Mouse (Mus musculus) CD4-positive helper T cell, adult 2 months (primary cell): ENCODE data around the gene Tmem140.

ENCODE experiments used
- DNase-seq: peaks from one replicate; pipeline ENCODE4 v3.0.0-alpha.2; 2012; ENCODE audit warnings: low read depth, missing footprints, low spot score

The Tmem140 gene

DNA sequence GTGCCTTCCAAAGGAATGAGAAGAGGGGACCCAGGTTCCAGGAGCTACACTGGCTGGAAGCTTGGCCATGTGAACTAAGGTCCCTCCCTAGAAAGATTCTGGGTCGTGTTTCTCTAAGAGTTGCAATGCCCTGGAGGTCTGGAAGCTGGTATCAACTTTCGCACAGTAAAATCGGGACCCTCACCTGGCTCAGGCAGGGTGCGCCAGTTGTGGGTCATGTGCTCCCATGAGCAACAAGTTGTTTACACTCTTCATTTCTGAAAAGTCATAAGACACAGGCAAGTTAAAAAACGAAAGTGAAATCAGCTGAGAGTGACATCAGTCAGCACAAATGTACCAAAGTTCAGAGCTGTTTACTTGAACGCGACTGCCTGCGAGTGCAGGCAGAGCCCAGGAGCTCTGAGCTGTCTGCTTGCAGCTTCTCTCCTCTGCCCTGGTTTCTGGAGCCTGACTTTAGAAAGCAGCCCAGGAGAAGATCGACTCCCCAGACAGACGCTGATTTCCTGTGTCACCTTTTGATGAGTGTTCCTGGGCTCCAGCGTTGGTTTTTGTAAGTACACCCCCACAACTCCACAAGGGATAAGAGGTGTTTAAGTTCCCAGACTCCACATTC, at the start of gene Tmem140:
Gene Tmem140 (plus strand): TSS at position 356 of the 613 bp plus-strand sequence.
- peak; percentile 89 for DNase-seq

GRCm38 (mm10) chr6:34824406-34824805, 38.5 kb upstream of the Tmem140 start:
- no peak for DNase-seq

- no peak for DNase-seq
Observed at GRCm38 (mm10) chr6:34832352-34832751, 30.6 kb upstream of the Tmem140 start.

DNA sequence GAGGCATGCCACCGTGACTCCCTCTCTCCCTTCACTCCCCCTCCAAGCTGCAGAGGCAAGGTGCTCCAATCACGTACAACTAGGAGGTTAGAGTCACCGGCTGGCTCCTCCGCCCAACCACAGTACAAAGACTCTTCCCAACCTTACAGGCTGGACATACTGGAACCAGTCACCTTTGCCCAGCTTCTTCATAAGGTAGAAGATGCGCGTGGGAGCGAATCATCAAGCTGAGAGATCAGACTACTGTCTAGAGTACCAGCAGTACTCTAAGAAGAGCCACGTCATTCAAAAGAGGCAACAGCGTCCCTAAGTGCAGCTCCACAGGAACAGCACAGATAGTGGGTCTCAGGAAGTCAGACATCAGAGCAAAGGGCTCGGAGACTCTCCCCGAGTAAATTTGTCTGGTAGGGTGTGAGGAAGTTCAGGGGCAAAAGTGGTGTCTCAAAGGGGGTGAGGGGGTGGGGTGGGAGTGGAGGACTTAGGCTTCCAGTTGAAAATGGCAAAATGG, 1.3 kb upstream of the Tmem140 start:
- DNase-seq: peak; percentile 39

GRCm38 (mm10) chr6:34862381-34862780, 565 bp upstream of the Tmem140 start:
- DNase-seq: peak; percentile 79

DNA sequence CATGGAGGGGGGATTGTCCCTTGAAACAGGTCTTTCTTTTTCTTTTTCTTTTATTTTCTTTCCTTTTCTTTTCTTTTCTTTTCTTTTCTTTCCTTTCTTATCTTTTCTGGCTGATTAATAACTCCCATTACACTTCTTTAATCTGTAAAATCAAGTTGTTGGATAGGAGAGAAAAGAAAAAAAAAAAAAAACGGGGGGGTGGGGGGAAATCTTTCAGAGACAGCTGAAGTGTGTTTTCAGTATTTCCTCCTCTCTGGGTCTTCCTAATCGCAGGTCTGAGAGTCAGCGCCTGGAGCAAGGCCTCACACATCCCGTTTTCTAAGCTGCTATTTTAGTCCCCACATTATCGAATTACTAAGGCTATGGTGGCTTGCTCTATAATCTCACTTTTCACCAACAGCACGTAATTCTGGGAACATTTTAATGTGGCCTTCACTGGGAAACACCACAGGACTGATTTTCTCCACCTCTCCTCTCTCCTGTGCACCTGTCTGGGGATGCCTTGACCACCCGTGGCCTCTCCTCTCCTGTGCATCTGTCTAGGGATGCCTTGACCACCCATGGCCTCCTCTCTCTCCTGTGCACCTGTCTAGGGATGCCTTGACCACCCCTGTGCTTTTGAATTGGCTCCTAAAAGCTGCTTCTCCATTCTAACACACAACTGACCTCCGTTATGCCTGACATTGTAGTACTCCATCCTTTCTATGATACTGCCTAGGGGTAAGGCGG, 1.0 kb downstream of the Tmem140 start:
- no peak for DNase-seq

DNA sequence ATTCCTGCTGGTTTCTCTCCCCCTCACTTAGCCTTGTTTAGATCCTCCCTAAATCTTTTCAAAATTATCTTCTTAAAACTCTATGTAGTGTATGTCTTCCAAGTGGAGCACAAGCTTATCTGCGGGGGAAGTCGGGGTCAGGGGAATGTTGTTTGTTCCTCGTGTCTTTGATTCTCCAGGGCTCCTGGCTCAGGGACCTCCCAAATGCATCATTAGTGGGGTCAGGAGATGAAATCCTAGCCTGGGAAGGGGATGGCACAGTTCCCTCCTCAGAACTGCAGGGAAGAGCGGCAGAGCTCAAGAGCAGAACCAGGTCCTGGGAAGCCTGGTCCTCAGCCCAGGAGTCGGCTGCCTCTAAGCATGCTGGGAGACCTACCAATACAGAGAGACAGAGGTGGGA, 2.3 kb downstream of the Tmem140 start:
- no peak for DNase-seq

- DNase-seq: no peak
Observed at GRCm38 (mm10) chr6:34865711-34866593, 3.0 kb downstream of the Tmem140 start.

DNA sequence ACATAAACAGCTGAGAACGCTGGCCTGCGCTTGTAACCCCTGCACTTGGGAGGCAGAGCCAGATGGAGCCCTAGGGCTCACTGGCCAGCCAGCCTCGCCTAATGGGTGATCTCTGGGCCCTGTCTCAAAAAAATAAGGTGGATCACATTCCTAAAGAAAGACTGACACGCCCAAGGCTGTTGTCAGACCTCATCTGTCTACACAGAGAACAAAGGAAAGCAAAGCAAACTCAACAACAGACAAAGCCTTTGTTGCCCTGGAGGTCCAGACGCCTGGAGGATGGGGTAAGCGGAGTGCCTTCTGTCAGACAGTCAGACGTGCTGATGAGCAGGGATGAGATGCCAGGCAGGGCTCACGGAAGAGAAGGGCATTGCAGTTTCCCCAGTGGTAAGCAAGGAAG, 3.8 kb downstream of the Tmem140 start:
- no peak for DNase-seq

DNA sequence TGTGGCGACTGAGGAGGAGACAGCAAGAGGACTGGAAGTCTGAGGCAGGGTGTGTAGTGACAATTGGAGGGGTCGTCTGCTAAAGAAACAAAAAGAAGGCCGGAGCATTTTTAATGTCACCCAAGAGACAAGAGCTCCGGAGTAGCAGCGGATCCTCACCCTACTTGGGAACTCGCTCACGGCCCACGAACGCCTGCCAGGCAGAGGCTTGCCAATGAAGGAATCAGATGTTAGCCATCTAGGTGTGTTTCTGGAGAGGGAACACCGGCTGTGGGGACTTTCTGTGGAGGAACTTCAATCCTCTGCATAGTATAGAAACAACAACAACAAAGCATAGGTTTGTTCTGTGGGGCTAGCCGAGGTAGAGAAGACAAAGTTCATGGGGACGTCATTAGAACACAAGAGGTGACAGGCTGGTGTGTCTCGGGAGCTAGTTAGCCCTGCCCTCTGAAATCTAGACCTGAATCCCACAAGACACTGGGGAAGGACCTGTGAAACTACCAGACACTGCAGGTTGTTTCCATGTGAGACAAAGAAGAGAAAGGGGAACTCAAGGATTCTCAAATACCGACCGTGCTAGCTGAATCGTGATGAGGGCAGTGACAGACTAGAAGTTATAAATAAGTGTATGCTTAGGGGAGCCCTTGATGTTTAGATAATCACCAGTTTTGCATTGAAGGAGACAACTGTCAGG, 4.5 kb downstream of the Tmem140 start:
- DNase-seq: no peak

- DNase-seq: no peak
Observed at GRCm38 (mm10) chr6:34867995-34868350, 5.0 kb downstream of the Tmem140 start.

DNA sequence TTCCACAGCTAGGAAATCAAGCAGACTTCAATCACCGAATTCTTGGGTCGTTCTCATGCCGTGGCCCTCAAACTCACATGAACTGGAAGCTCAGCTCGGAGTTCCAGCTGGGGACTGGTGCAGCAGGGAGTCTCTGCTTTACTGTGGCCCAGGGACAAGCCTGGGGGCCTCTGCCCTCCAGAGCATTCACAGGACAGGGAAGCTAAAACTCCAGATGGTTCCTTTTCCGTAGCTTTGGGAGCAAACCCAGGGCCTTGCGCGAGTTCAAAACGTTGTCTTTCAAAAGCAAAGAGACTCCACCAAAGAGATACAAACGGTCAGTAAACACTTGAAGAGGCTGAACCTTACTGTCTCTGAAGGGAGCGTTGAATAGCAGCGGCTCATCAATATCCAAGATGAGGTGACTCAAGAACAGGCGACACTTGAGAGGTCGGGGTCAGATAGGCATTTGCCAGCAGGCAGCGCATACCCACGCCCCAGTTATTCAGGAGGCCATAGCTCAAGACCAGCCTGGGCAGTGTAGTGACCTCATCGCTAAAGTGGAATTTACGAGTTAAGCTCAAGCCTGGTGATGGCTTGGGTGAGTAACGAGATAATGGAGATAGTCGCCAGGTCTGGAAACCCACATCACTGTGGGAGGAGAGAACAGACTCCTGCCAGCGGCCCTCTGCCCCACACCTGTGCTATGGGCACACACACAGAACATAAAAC, 5.7 kb downstream of the Tmem140 start:
- no peak for DNase-seq

DNA sequence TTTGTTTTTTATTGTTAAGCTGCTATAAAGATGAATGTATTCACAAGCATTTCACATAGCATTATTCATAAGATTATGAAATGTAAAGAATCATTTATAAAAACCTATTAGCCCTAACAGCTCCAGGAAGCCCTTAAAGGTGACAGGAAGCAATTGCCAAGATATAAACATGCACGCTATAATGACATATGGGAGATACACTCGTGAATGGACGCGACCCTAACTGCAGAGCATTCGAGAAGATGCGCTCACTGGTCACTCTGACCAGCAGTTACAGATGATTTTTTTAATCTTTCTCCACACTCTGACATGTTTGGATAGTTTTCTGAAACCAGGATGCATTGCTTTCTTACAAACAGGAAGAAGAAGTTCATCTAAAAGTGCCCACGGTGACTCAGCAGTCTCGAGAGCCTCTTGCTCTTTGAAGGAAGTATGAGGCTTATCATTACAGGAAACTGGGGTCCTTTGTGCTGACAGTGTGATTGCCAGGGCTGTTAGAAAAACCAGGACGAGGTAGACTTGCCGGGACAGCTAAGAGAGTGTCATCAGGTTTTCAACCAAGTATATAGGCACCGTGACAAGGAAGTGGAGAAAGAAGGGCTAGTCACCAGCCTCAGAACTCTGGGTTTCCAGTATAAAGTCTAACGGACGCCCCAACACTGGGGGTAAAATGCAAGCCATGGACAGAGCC, 6.4 kb downstream of the Tmem140 start:
- DNase-seq: peak; percentile 77

DNA sequence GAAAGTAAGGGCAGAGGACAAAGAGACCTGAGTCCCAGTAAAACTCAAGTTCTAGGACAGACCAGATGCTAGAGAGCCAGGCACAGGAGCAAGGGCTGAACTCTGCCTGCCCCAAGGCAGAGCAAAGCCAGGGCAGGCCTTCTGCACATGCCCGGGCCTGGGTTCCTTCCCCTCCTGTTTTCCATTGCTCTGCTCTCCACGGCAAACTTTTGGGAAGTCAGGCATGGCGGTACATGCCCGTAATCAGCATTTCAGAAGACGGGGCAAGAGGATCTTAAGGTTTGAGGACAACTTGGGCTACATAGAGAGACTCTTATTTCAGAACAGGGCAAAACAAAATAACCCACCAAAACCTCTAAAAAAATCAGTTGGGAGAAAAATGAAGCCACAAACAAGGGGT, 7.2 kb downstream of the Tmem140 start:
- DNase-seq: no peak

DNA sequence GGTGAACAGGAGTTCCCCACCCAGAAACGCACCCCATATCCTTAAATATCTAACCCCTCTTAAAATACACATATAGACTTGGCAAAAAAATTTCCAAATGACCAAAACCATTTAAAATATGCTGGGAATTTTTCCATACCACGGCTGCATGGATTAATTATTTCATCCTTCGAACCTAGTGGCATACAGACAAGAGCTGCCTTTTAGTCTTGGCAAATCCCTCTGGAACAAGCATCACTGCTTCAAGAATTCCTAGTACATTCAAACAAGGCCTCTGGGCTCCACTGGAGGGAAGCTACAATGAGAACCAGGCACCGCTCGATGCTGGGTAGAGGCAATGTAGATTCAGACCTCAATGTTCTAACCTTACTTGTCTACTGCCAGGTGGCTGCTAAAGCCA, 7.8 kb downstream of the Tmem140 start:
- DNase-seq: no peak

DNA sequence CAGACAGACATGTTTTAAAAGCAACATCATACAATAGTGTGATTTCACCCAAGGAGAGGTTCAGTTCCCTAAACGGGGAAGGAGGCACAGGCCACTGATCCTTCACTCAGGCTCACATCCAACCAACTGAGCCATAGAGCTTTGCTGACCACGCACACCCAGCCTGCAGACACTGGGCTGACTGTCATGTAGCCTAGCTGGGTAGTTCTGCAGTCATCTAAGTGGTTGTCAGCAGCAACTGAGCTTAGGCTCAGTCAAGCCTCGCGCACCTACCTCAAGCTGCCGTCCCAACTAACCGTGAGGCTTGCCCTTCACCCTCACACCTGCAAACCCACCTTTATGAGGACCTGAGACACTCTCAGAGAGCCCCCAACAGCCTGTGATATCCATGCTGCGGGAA, 9.0 kb downstream of the Tmem140 start:
- DNase-seq: no peak

- DNase-seq: no peak
Observed at GRCm38 (mm10) chr6:34872871-34873270, 9.9 kb downstream of the Tmem140 start.

- no peak for DNase-seq
Observed at GRCm38 (mm10) chr6:34874101-34874921, 11.4 kb downstream of the Tmem140 start.

- DNase-seq: peak; percentile 55
Observed at GRCm38 (mm10) chr6:34875268-34875761, 12.4 kb downstream of the Tmem140 start.
